Mouse (Mus musculus) kidney, adult 2 months (tissue): ENCODE results near the gene Tjp2. TPM values are rescaled to one million over a fixed set of nuclear protein-coding genes. Genes with fewer than 3 reads are reported as not detected.

ENCODE experiments used
- DNase-seq: peaks from one replicate; pipeline ENCODE4 v3.0.0; 2021
- H3K27ac ChIP-seq: fragments of 200-500 bp; 2 replicates; pipeline ENCODE4 v1.5.1; 2012; ENCODE audit warnings: low read depth, low read length, control low read depth, inconsistent platforms; ENCODE audit not compliant: insufficient read depth
- H3K27me3 ChIP-seq: fragments of 200-500 bp; replicated peaks from 2 replicates; pipeline ENCODE4 v1.6.1; 2012; ENCODE audit warnings: mild to moderate bottlenecking, moderate library complexity, low read length, inconsistent platforms; ENCODE audit not compliant: control insufficient read depth, insufficient read depth
- H3K36me3 ChIP-seq: fragments of 200-500 bp; 2 replicates; pipeline ENCODE4 v1.6.1; 2012; ENCODE audit warnings: mild to moderate bottlenecking, moderate library complexity, low read length, inconsistent platforms; ENCODE audit not compliant: control insufficient read depth, insufficient read depth
- H3K4me1 ChIP-seq: fragments of 200-500 bp; 2 replicates; pipeline ENCODE4 v1.6.1; 2011; ENCODE audit warnings: low read length; ENCODE audit not compliant: control insufficient read depth, insufficient read depth
- H3K4me3 ChIP-seq: fragments of 200-500 bp; 2 replicates; pipeline ENCODE4 v1.5.1; 2011; ENCODE audit warnings: mild to moderate bottlenecking, low read depth, low read length, control low read depth; ENCODE audit not compliant: insufficient read depth
- CTCF ChIP-seq: fragments of 200-500 bp; conservative IDR thresholded peaks from 2 replicates; pipeline ENCODE4 v1.5.1; 2011; ENCODE audit warnings: low read depth, mild to moderate bottlenecking, control low read depth, low read length, moderate library complexity, mixed read lengths; ENCODE audit not compliant: insufficient read depth, insufficient read length
- POLR2A ChIP-seq: fragments of 200-500 bp; IDR thresholded peaks from one replicate; pipeline ENCODE4 v1.6.1; 2011; ENCODE audit warnings: low read depth, low read length, control low read depth
- WGBS: fragments of 180-500 bp; shearing (Covaris S2); methylation state at CpG from one replicate; pipeline ENCODE4 v1.1.7; 2018; 5-methylcytosine and 5-hydroxymethylcytosine counted together
- polyA plus RNA-seq: library from polyadenylated mRNA; depleted of rRNA; stranded (reverse); fragments of >200 nt; gene quantifications from 2 replicates; pipeline ENCODE4 v1.2.3, GENCODE M21; 2012

The Tjp2 gene
- polyA plus RNA-seq, 1 experiment = 13.0 TPM

GRCm38 (mm10) chr19:24180415-24180814 lies 44.4 kb downstream of the Tjp2 start:
- Histone ChIP-seq H3K4me3 (no peak overlapping the region), H3K27me3 (no peaks in the 10 kb centered on the region), H3K4me1 (no peaks in the 10 kb centered on the region), H3K36me3 (no peaks in the 10 kb centered on the region), H3K27ac (no peak overlapping the region)
- WGBS = 73% methylated on average over 8 of the region's 8 CpGs
- TF ChIP-seq CTCF = no peak
- no peak for TF ChIP-seq POLR2A
- no peak for DNase-seq

- Histone ChIP-seq H3K36me3 (no peaks in the 10 kb centered on the region), H3K27me3 (no peaks in the 10 kb centered on the region), H3K27ac (no peak overlapping the region), H3K4me1 (peaks cover 6% of the 10 kb centered on the region; the same call in 1 of the 2 replicates), H3K4me3 (no peak overlapping the region)
- WGBS = 74% methylated on average over 2 of the region's 2 CpGs
- TF ChIP-seq CTCF = no peak
- TF ChIP-seq POLR2A = no peak
- no peak for DNase-seq
Measured at GRCm38 (mm10) chr19:24178086-24178485, 46.7 kb downstream of the Tjp2 start.

- H3K4me1 ChIP-seq = peaks cover 6% of the 10 kb centered on the region; the same call in 1 of the 2 replicates
- TF ChIP-seq CTCF = no peak
- H3K27me3 ChIP-seq = no peaks in the 10 kb centered on the region
- 82% methylated on average over 4 of the region's 4 CpGs for WGBS
- H3K36me3 ChIP-seq = no peaks in the 10 kb centered on the region
- DNase-seq = no peak
- no peak overlapping the region for H3K4me3 ChIP-seq
- H3K27ac ChIP-seq = no peak overlapping the region
Measured at GRCm38 (mm10) chr19:24176692-24177091, 48.1 kb downstream of the Tjp2 start.

- Histone ChIP-seq H3K27ac (peak overlapping the region; percentile 43; the same call in 1 of the 2 replicates), H3K4me3 (peak overlapping the region; percentile 4), H3K36me3 (no peaks in the 10 kb centered on the region), H3K4me1 (peaks cover 6% of the 10 kb centered on the region; the same call in 1 of the 2 replicates), H3K27me3 (no peaks in the 10 kb centered on the region)
- no peak for TF ChIP-seq POLR2A
- DNase-seq = peak; percentile 41
- 10% methylated on average over 13 of the region's 13 CpGs for WGBS
Measured at GRCm38 (mm10) chr19:24174896-24175295, 49.9 kb downstream of the Tjp2 start.

- TF ChIP-seq POLR2A = no peak
- TF ChIP-seq CTCF = 0 out of 2 replicates have a peak, but pooled peaks have one; percentile 5
- no peaks in the 10 kb centered on the region for H3K36me3 ChIP-seq
- DNase-seq = peak; percentile 98
- peak overlapping the region; percentile 63 for H3K27ac ChIP-seq
- peak overlapping the region; percentile 97 for H3K4me3 ChIP-seq
- no peaks in the 10 kb centered on the region for H3K27me3 ChIP-seq
- H3K4me1 ChIP-seq = peaks cover 6% of the 10 kb centered on the region; the same call in 1 of the 2 replicates
- WGBS = under 1% methylated on average over 103 of the region's 103 CpGs
Measured at GRCm38 (mm10) chr19:24173608-24174523, 51.0 kb downstream of the Tjp2 start.

- H3K4me1 ChIP-seq = peaks cover 6% of the 10 kb centered on the region; the same call in 1 of the 2 replicates
- no peak overlapping the region for H3K4me3 ChIP-seq
- no peak for DNase-seq
- WGBS = 58% methylated on average over 6 of the region's 6 CpGs
- H3K36me3 ChIP-seq = no peaks in the 10 kb centered on the region
- no peak overlapping the region for H3K27ac ChIP-seq
- H3K27me3 ChIP-seq = no peaks in the 10 kb centered on the region
- TF ChIP-seq POLR2A (no peak), CTCF (no peak)
Measured at GRCm38 (mm10) chr19:24173020-24173419, 51.8 kb downstream of the Tjp2 start.

GRCm38 (mm10) chr19:24168531-24168930 lies 56.3 kb downstream of the Tjp2 start:
- H3K36me3 ChIP-seq = no peaks in the 10 kb centered on the region
- no peak for TF ChIP-seq POLR2A
- no peak for TF ChIP-seq CTCF
- no peak overlapping the region for H3K27ac ChIP-seq
- H3K4me1 ChIP-seq = peaks cover 18% of the 10 kb centered on the region; the same call in 1 of the 2 replicates
- 87% methylated on average over 10 of the region's 10 CpGs for WGBS
- no peaks in the 10 kb centered on the region for H3K27me3 ChIP-seq
- DNase-seq = no peak
- H3K4me3 ChIP-seq = no peak overlapping the region
